Mouse (Mus musculus): ENCODE results near the gene Gnl1. TPM values are rescaled to one million over a fixed set of nuclear protein-coding genes. Genes with fewer than 3 reads are reported as not detected.

Gnl1 gene
- polyA plus RNA-seq, 1 experiment from 2014 or later = 25.1 TPM

DNA sequence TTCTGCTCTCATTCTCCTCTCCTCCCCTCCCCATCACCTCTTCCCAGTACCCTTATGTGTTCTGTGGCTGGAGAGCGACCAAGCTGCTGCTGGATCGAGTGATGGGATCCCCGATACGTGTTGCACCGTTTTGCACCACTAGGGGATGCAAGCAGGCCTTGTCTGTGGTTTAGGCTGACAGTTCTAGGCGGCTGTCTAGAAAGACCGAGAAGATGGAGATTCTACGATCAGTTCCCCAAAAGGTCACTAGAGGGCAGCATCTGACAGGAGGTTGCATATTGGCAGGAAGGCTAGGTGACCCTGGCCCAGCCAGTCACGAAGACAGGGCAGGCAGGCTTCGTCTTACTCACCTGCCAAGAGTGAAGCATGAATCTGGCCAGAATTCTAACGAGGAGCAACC is 17.3 kb downstream of the Gnl1 start:
- no peak overlapping the region for H3K9ac ChIP-seq (ENCODE audit: low read length)
- peak; percentile 94 for DNase-seq (ENCODE audit: low spot score)
- H3K4me1 ChIP-seq (replicated peaks; ENCODE audit: control insufficient read depth, insufficient read depth) = 0 out of 2 replicates have a peak, but pooled peaks cover 2% of the 10 kb centered on the region
- no peaks in the 10 kb centered on the region for H3K27me3 ChIP-seq (ENCODE audit: control insufficient read depth, insufficient read depth, low read length)
- H3K36me3 ChIP-seq (ENCODE audit: control insufficient read depth, insufficient read depth, low read length) = no peaks in the 10 kb centered on the region
- no peak overlapping the region for H3K4me2 ChIP-seq (replicated peaks; ENCODE audit: low read depth)
- no peaks in the 10 kb centered on the region for H3K9me3 ChIP-seq (ENCODE audit: control insufficient read depth, low read length)
- H3K27ac ChIP-seq (replicated peaks) = no peak overlapping the region
- WGBS = 2% methylated on average over 11 of the region's 11 CpGs
- TF ChIP-seq CTCF (IDR thresholded peaks at IDR 0.05; ENCODE audit: low read depth) (peak; percentile 99), EP300 (optimal IDR thresholded peaks at IDR 0.05) (no peak)
- ATAC-seq (ENCODE audit: low FRiP score, low TSS enrichment) = peak; percentile 70
- no peak overlapping the region for H3K4me3 ChIP-seq (ENCODE audit: low read depth, low read length)

DNA sequence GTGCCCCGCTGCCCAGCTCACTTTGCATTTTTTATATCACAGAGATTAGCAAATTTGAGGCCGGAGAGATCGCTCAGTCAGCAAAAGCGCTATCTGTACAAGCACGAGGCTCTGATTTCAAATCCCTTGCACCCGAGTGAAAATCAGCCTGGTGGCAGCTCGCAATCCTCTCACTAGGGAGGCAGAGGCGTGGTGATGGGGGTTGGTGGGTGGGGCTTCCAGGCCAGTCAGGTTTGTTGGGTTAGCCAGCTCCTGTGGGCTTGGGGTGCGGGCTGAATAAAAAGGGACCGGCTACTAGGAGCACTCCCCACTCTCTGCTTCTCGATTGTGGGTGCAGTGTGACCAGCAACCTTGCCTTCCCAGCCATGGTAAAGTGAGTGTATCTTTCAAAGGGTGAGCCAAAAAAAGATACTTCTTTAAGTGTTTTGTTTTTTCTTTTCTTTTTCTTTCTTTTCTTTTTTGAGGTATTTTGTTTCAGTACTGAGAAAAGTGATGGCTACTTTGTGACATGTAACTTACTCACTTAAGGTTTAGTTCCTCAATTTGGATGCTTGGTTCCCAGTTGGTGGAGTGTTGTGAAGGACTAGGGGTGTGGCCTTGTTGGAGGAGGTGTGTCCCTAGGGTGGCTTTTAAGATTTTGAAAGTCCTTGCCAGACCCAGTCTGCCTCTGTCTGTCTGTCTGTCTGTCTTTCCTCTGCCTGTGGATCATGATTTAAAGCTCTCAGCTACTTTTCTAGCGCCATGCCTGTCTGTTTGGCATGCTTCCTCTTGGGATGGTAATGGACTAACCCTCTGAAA is 18.3 kb downstream of the Gnl1 start:
- Histone ChIP-seq H3K4me3 (ENCODE audit: low read depth, low read length) (no peak overlapping the region), H3K9me3 (ENCODE audit: control insufficient read depth, low read length) (no peaks in the 10 kb centered on the region), H3K36me3 (ENCODE audit: control insufficient read depth, insufficient read depth, low read length) (no peaks in the 10 kb centered on the region), H3K4me1 (replicated peaks; ENCODE audit: control insufficient read depth, insufficient read depth) (no peaks in the 10 kb centered on the region), H3K9ac (ENCODE audit: low read length) (no peak overlapping the region), H3K27me3 (ENCODE audit: control insufficient read depth, insufficient read depth, low read length) (no peaks in the 10 kb centered on the region), H3K27ac (replicated peaks) (no peak overlapping the region), H3K4me2 (replicated peaks; ENCODE audit: low read depth) (peak overlapping the region; percentile 3; the same call in 1 of the 2 replicates)
- 0 out of 2 replicates have a peak, but pooled peaks have one; percentile 10 for TF ChIP-seq CTCF (IDR thresholded peaks at IDR 0.05; ENCODE audit: low read depth)
- TF ChIP-seq EP300 (optimal IDR thresholded peaks at IDR 0.05) = no peak
- 51% methylated on average over 12 of the region's 12 CpGs for WGBS
- DNase-seq (ENCODE audit: low spot score) (peak; percentile 51), ATAC-seq (ENCODE audit: low FRiP score, low TSS enrichment) (no peak)

DNA sequence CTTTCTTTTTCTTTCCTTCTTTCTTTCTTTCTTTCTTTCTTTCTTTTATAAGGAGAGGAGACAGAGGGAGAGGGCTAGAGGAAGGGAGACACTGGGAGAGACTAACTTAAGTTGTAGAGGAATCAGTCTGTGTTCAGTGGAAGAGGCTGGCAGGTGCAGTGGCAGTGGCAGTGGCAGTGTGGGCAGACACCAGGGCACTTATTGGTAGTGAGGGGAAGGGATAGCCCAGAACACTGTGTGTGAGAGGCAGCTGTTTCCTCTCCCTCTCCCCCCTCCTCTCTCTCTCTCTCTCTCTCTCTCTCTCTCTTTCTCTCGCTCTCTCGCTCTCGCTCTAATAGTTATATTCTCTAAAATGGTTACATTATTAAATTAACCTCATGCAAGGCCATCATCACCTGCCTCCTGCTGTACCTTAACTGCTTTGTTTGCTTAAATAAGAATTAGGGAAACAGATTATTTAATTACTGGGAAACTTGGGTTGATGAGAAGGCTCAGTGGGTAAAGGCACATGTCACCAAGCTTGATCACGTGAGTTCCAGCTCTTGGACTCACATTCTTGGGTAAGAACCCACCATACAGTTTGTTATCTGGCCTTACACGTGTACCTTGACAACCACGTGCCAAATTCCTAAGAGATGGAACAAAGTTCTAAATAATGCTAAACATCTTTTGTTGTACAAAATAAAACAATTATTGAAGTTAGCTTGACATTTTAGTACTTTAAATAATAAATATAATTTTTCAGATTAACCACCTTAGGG is 19.1 kb downstream of the Gnl1 start:
- Histone ChIP-seq H3K9me3 (ENCODE audit: control insufficient read depth, low read length) (no peaks in the 10 kb centered on the region), H3K36me3 (ENCODE audit: control insufficient read depth, insufficient read depth, low read length) (no peaks in the 10 kb centered on the region), H3K4me1 (replicated peaks; ENCODE audit: control insufficient read depth, insufficient read depth) (no peaks in the 10 kb centered on the region), H3K27ac (replicated peaks) (no peak overlapping the region), H3K27me3 (ENCODE audit: control insufficient read depth, insufficient read depth, low read length) (no peaks in the 10 kb centered on the region), H3K9ac (ENCODE audit: low read length) (no peak overlapping the region), H3K4me2 (replicated peaks; ENCODE audit: low read depth) (no peak overlapping the region), H3K4me3 (ENCODE audit: low read depth, low read length) (no peak overlapping the region)
- no peak for ATAC-seq (ENCODE audit: low FRiP score, low TSS enrichment)
- TF ChIP-seq EP300 (optimal IDR thresholded peaks at IDR 0.05) (no peak), CTCF (IDR thresholded peaks at IDR 0.05; ENCODE audit: low read depth) (no peak)
- no peak for DNase-seq (ENCODE audit: low spot score)
- 82% methylated on average over 6 of the region's 6 CpGs for WGBS

DNA sequence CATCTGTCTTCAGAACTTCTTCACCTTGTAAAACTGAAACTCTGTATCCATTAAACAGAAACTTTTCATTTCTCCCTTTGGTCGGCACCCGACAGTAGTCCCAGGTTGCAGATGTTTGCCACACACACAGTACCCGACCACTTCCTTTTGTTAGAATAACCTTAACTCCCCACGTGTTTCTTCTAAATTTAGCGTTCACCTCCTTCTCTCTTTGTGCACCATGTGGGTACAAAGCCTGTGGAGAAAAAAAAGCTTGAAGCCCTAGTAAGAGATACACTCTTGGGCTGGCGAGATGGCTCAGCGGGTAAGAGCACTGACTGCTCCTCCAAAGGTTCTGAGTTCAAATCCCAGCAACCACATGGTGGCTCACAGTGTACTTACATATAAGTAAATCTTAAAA is 19.7 kb downstream of the Gnl1 start:
- H3K4me2 ChIP-seq (replicated peaks; ENCODE audit: low read depth) = no peak overlapping the region
- no peak overlapping the region for H3K4me3 ChIP-seq (ENCODE audit: low read depth, low read length)
- ATAC-seq (ENCODE audit: low FRiP score, low TSS enrichment) (no peak), DNase-seq (ENCODE audit: low spot score) (no peak)
- H3K27me3 ChIP-seq (ENCODE audit: control insufficient read depth, insufficient read depth, low read length) = no peaks in the 10 kb centered on the region
- H3K9me3 ChIP-seq (ENCODE audit: control insufficient read depth, low read length) = no peaks in the 10 kb centered on the region
- H3K9ac ChIP-seq (ENCODE audit: low read length) = no peak overlapping the region
- H3K4me1 ChIP-seq (replicated peaks; ENCODE audit: control insufficient read depth, insufficient read depth) = no peaks in the 10 kb centered on the region
- H3K36me3 ChIP-seq (ENCODE audit: control insufficient read depth, insufficient read depth, low read length) = no peaks in the 10 kb centered on the region
- TF ChIP-seq CTCF (IDR thresholded peaks at IDR 0.05; ENCODE audit: low read depth) (no peak), EP300 (optimal IDR thresholded peaks at IDR 0.05) (no peak)
- WGBS = 75% methylated on average over 7 of the region's 7 CpGs
- H3K27ac ChIP-seq (replicated peaks) = no peak overlapping the region

DNA sequence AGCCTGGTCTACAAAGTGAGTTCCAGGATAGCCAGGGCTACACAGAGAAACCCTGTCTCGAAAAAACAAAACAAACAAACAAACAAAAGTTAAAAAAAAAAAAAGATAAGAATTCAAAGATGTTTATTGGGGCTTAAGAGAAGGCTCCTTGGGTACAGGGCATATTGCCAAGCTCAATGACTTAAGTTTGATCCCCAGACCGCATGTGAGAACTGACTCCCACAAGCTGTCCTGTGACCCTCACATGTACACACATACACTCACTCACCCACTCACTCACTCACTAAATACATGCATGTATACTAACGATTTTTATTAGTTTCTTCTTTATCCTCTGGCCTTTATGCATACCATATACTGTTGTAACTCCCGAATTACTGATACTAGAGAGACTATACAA is 20.7 kb downstream of the Gnl1 start:
- no peak for TF ChIP-seq EP300 (optimal IDR thresholded peaks at IDR 0.05)
- TF ChIP-seq CTCF (IDR thresholded peaks at IDR 0.05; ENCODE audit: low read depth) = no peak
- no peaks in the 10 kb centered on the region for H3K27me3 ChIP-seq (ENCODE audit: control insufficient read depth, insufficient read depth, low read length)
- DNase-seq (ENCODE audit: low spot score) = no peak

More for the DNA sequence above, 20.7 kb downstream of the Gnl1 start:
- H3K4me2 ChIP-seq (replicated peaks; ENCODE audit: low read depth) = no peak overlapping the region
- no peak overlapping the region for H3K4me3 ChIP-seq (ENCODE audit: low read depth, low read length)
- H3K36me3 ChIP-seq (ENCODE audit: control insufficient read depth, insufficient read depth, low read length) = no peaks in the 10 kb centered on the region
- no peak overlapping the region for H3K27ac ChIP-seq (replicated peaks)
- no peak overlapping the region for H3K9ac ChIP-seq (ENCODE audit: low read length)
- no peaks in the 10 kb centered on the region for H3K9me3 ChIP-seq (ENCODE audit: control insufficient read depth, low read length)
- H3K4me1 ChIP-seq (replicated peaks; ENCODE audit: control insufficient read depth, insufficient read depth) = no peaks in the 10 kb centered on the region
- ATAC-seq (ENCODE audit: low FRiP score, low TSS enrichment) = no peak
- 68% methylated on average over 4 of the region's 4 CpGs for WGBS

Measured in stomach, postnatal 0 days (tissue).